Mouse (Mus musculus): Measurements from ENCODE around the gene Syap1.

DNA sequence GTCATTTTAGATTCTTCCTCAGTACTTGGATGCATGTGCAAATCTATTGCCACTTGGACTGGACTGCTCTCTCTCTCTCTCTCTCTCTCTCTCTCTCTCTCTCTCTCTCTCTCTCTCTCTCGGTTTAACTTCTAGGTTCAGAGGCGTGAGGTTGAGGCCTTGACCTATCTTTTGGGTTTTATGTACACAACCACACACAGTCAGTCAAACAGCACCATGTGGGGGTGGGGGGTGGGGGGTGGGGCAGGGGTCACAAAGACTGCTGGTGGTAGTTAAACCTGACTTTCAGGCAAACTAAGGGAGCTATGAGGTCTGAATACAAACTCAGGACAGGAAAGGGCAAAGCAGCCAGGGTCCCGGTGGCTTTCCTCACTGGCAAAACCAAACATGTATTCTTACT, 19.3 kb upstream of the Syap1 start:
- TF ChIP-seq CTCF (IDR thresholded peaks at IDR 0.05; ENCODE audit: extremely low read depth, insufficient read length, insufficient replicate concordance, low read depth, low read length) (no peak), POLR2A (IDR thresholded peaks at IDR 0.05; ENCODE audit: low read depth, low read length) (no peak)

All from small intestine, adult 2 months (tissue).